Mouse (Mus musculus) embryonic facial prominence, embryonic 12.5 days (tissue): ENCODE data around the gene Stk11. TPM values are rescaled to one million over a fixed set of nuclear protein-coding genes. Genes with fewer than 3 reads are reported as not detected.

ENCODE experiments used
- ATAC-seq: fragments of 200-750 bp; cut with Nextera tagmentation; 2 replicates; pipeline ENCODE4 v1.8.0; 2017; ENCODE audit not compliant: insufficient number of reproducible peaks, insufficient read depth, low FRiP score, low TSS enrichment
- H3K27ac ChIP-seq: fragments of 300-500 bp; sonication (generic); 2 replicates; pipeline ENCODE4 v1.5.1; 2016; ENCODE audit warnings: mild to moderate bottlenecking
- H3K27me3 ChIP-seq: fragments of 300-500 bp; sonication (generic); 2 replicates; pipeline ENCODE4 v1.6.1; 2016; ENCODE audit warnings: mild to moderate bottlenecking, moderate library complexity
- H3K36me3 ChIP-seq: fragments of 300-500 bp; sonication (generic); 2 replicates; pipeline ENCODE4 v1.6.1; 2016; ENCODE audit warnings: mild to moderate bottlenecking
- H3K4me1 ChIP-seq: fragments of 300-500 bp; sonication (generic); 2 replicates; pipeline ENCODE4 v1.6.1; 2016
- H3K4me2 ChIP-seq: fragments of 300-500 bp; sonication (generic); replicated peaks from 2 replicates; pipeline ENCODE4 v1.6.1; 2016; ENCODE audit warnings: mild to moderate bottlenecking, moderate library complexity
- H3K4me3 ChIP-seq: fragments of 300-500 bp; sonication (generic); 2 replicates; pipeline ENCODE4 v1.5.1; 2016; ENCODE audit warnings: mild to moderate bottlenecking
- H3K9ac ChIP-seq: fragments of 300-500 bp; sonication (generic); 2 replicates; pipeline ENCODE4 v1.6.1; 2016; ENCODE audit warnings: mild to moderate bottlenecking, moderate library complexity
- H3K9me3 ChIP-seq: fragments of 300-500 bp; sonication (generic); 2 replicates; pipeline ENCODE4 v1.6.1; 2016; ENCODE audit warnings: mild to moderate bottlenecking, moderate library complexity
- WGBS: fragments of 180-500 bp; shearing (Covaris S2); methylation state at CpG from one replicate; pipeline ENCODE4 v1.1.7; 2016; 5-methylcytosine and 5-hydroxymethylcytosine counted together
- polyA plus RNA-seq: library from polyadenylated mRNA; unstranded; fragments of >200 nt; fragmentation: Nextera tagmentation; extraction: Ambion mirVana; gene quantifications from 2 replicates; pipeline ENCODE4 v1.2.1, GENCODE M21; 2016

Stk11 gene
- polyA plus RNA-seq, 1 experiment from 2014 or later = 17.2 TPM

GRCm38 (mm10) chr10:80140666-80141035, 25.0 kb downstream of the Stk11 start, which contains the start of gene Cbarp:
Gene Cbarp (minus strand): TSS chr10:80140835.
- H3K9ac ChIP-seq = peak within 1 kb of the TSS; percentile 40; the same call in 1 of the 2 replicates
- H3K9me3 ChIP-seq = no peaks in the 10 kb centered on the region
- peaks cover 23% of the 10 kb centered on the region for H3K36me3 ChIP-seq
- peak within 1 kb of the TSS; percentile 82 for H3K27ac ChIP-seq
- peaks cover 29% of the 10 kb centered on the region for H3K27me3 ChIP-seq
- 79% methylated on average over 10 of the region's 10 CpGs for WGBS
- peak within 1 kb of the TSS; percentile 81 for H3K4me3 ChIP-seq
- H3K4me1 ChIP-seq = peaks cover 37% of the 10 kb centered on the region
- ATAC-seq = no peak
- H3K4me2 ChIP-seq = peak within 1 kb of the TSS; percentile 92

- peak overlapping the region; percentile 82 for H3K27ac ChIP-seq
- peaks cover 23% of the 10 kb centered on the region for H3K27me3 ChIP-seq
- peak overlapping the region; percentile 77 for H3K4me3 ChIP-seq
- H3K9ac ChIP-seq = peak overlapping the region; percentile 40; the same call in 1 of the 2 replicates
- H3K4me1 ChIP-seq = peaks cover 36% of the 10 kb centered on the region
- H3K4me2 ChIP-seq = peak overlapping the region; percentile 92
- no peaks in the 10 kb centered on the region for H3K9me3 ChIP-seq
- under 1% methylated on average over 29 of the region's 29 CpGs for WGBS
- H3K36me3 ChIP-seq = peaks cover 29% of the 10 kb centered on the region
- ATAC-seq = peak; percentile 49
Measured at GRCm38 (mm10) chr10:80141243-80141642, 25.6 kb downstream of the Stk11 start.

- Histone ChIP-seq H3K4me1 (peaks cover 28% of the 10 kb centered on the region), H3K9me3 (no peaks in the 10 kb centered on the region), H3K27me3 (peaks cover 16% of the 10 kb centered on the region), H3K9ac (peak overlapping the region; percentile 86), H3K4me2 (peak overlapping the region; percentile 92), H3K27ac (peak overlapping the region; percentile 82), H3K4me3 (peak overlapping the region; percentile 77), H3K36me3 (peaks cover 32% of the 10 kb centered on the region)
- ATAC-seq = peak; percentile 77
- WGBS = 1% methylated on average over 43 of the region's 43 CpGs
Measured at GRCm38 (mm10) chr10:80141786-80142529, 26.4 kb downstream of the Stk11 start.

- H3K27me3 ChIP-seq = peaks cover 11% of the 10 kb centered on the region
- peak overlapping the region; percentile 82 for H3K27ac ChIP-seq
- peaks cover 32% of the 10 kb centered on the region for H3K36me3 ChIP-seq
- no peak for ATAC-seq
- H3K4me2 ChIP-seq = peak overlapping the region; percentile 92
- peaks cover 27% of the 10 kb centered on the region for H3K4me1 ChIP-seq
- WGBS = 0% methylated on average over 15 of the region's 15 CpGs
- H3K9ac ChIP-seq = peak overlapping the region; percentile 86
- H3K4me3 ChIP-seq = peak overlapping the region; percentile 77
- no peaks in the 10 kb centered on the region for H3K9me3 ChIP-seq
Measured at GRCm38 (mm10) chr10:80142530-80142925, 26.9 kb downstream of the Stk11 start.

- Histone ChIP-seq H3K27ac (no peak overlapping the region), H3K4me3 (no peak overlapping the region), H3K4me2 (no peak overlapping the region), H3K36me3 (peaks cover 32% of the 10 kb centered on the region), H3K4me1 (peaks cover 20% of the 10 kb centered on the region), H3K27me3 (no peaks in the 10 kb centered on the region), H3K9me3 (no peaks in the 10 kb centered on the region), H3K9ac (peak overlapping the region; percentile 22; the same call in 1 of the 2 replicates)
- 93% methylated on average over 7 of the region's 7 CpGs for WGBS
- ATAC-seq = no peak
Measured at GRCm38 (mm10) chr10:80143664-80144063, 28.1 kb downstream of the Stk11 start.

- Histone ChIP-seq H3K27ac (0 out of 2 replicates have a peak overlapping the region, but pooled peaks have one; percentile 4), H3K4me2 (no peak overlapping the region), H3K27me3 (no peaks in the 10 kb centered on the region), H3K9ac (peak overlapping the region; percentile 22; the same call in 1 of the 2 replicates), H3K4me3 (no peak overlapping the region), H3K36me3 (peaks cover 32% of the 10 kb centered on the region), H3K4me1 (peaks cover 20% of the 10 kb centered on the region), H3K9me3 (no peaks in the 10 kb centered on the region)
- no peak for ATAC-seq
- 90% methylated on average over 12 of the region's 12 CpGs for WGBS
Measured at GRCm38 (mm10) chr10:80144159-80144558, 28.6 kb downstream of the Stk11 start.

- no peak for ATAC-seq
- H3K4me2 ChIP-seq = no peak overlapping the region
Measured at GRCm38 (mm10) chr10:80144864-80145838, 29.5 kb downstream of the Stk11 start.

GRCm38 (mm10) chr10:80145896-80146295, 30.3 kb downstream of the Stk11 start:
- no peak overlapping the region for H3K9ac ChIP-seq
- peaks cover 17% of the 10 kb centered on the region for H3K4me1 ChIP-seq
- peaks cover 32% of the 10 kb centered on the region for H3K36me3 ChIP-seq
- H3K9me3 ChIP-seq = no peaks in the 10 kb centered on the region
- peak overlapping the region; percentile 2; the same call in 1 of the 2 replicates for H3K4me2 ChIP-seq
- H3K27ac ChIP-seq = peak overlapping the region; percentile 43; the same call in 1 of the 2 replicates
- no peaks in the 10 kb centered on the region for H3K27me3 ChIP-seq
- ATAC-seq = no peak
- 87% methylated on average over 6 of the region's 6 CpGs for WGBS
- H3K4me3 ChIP-seq = no peak overlapping the region

More at GRCm38 (mm10) chr10:80144864-80145838, 29.5 kb downstream of the Stk11 start:
- 0 out of 2 replicates have a peak overlapping the region, but pooled peaks have one; percentile 43 for H3K27ac ChIP-seq
- no peak overlapping the region for H3K9ac ChIP-seq
- H3K4me1 ChIP-seq = peaks cover 20% of the 10 kb centered on the region
- H3K36me3 ChIP-seq = peaks cover 32% of the 10 kb centered on the region
- no peak overlapping the region for H3K4me3 ChIP-seq
- H3K27me3 ChIP-seq = no peaks in the 10 kb centered on the region
- 74% methylated on average over 20 of the region's 20 CpGs for WGBS
- no peaks in the 10 kb centered on the region for H3K9me3 ChIP-seq

- Histone ChIP-seq H3K4me1 (peaks cover 14% of the 10 kb centered on the region), H3K9ac (no peak overlapping the region), H3K36me3 (peaks cover 37% of the 10 kb centered on the region), H3K9me3 (no peaks in the 10 kb centered on the region), H3K4me2 (peak overlapping the region; percentile 2; the same call in 1 of the 2 replicates), H3K27ac (no peak overlapping the region), H3K4me3 (no peak overlapping the region), H3K27me3 (no peaks in the 10 kb centered on the region)
- WGBS = 67% methylated on average over 4 of the region's 4 CpGs
- no peak for ATAC-seq
Measured at GRCm38 (mm10) chr10:80146568-80147011, 31.0 kb downstream of the Stk11 start.

- Histone ChIP-seq H3K9me3 (no peaks in the 10 kb centered on the region), H3K4me2 (peak overlapping the region; percentile 57), H3K27ac (peak overlapping the region; percentile 99), H3K9ac (peak overlapping the region; percentile 75), H3K4me1 (peaks cover 17% of the 10 kb centered on the region), H3K27me3 (no peaks in the 10 kb centered on the region), H3K36me3 (peaks cover 43% of the 10 kb centered on the region), H3K4me3 (peak overlapping the region; percentile 95)
- 69% methylated on average over 5 of the region's 5 CpGs for WGBS
- no peak for ATAC-seq
Measured at GRCm38 (mm10) chr10:80147146-80147718, 31.6 kb downstream of the Stk11 start.
